Mouse (Mus musculus) CH12.LX (cell line): ENCODE data around the gene Marveld3. TPM values are rescaled to one million over a fixed set of nuclear protein-coding genes. Genes with fewer than 3 reads are reported as not detected.

Source experiments
- DNase-seq: peaks from one replicate; pipeline ENCODE4 v3.0.0-alpha.2; 2013; ENCODE audit errors: extremely low read depth
- H3K27ac ChIP-seq: 2 replicates; pipeline ENCODE4 v1.5.1; 2012; ENCODE audit warnings: low read depth, mild to moderate bottlenecking, control low read depth, moderate library complexity; ENCODE audit not compliant: insufficient read depth
- H3K27me3 ChIP-seq: replicated peaks from 2 replicates; pipeline ENCODE3; 2012; ENCODE audit warnings: inconsistent platforms
- H3K36me3 ChIP-seq, 2 experiments: replicated peaks in 1 of 2; 2 replicates each; pipeline versions ENCODE3 to v1.6.1; 2012; ENCODE audit warnings: inconsistent platforms in 1 of 2, low read length in 1 of 2, mild to moderate bottlenecking in 1 of 2, mixed read lengths in 1 of 2, moderate library complexity in 1 of 2; ENCODE audit not compliant: control insufficient read depth in 1 of 2, insufficient read depth in 1 of 2
- H3K4me1 ChIP-seq, 2 experiments: 2 replicates each; pipeline ENCODE4 v1.6.1; 2012; ENCODE audit warnings: inconsistent platforms in 1 of 2, moderate library complexity in 1 of 2; ENCODE audit not compliant: insufficient read depth in 2 of 2, control insufficient read depth in 1 of 2
- H3K4me2 ChIP-seq: 2 replicates; pipeline ENCODE4 v1.6.1; 2012; ENCODE audit warnings: low read depth, mild to moderate bottlenecking, control low read depth; ENCODE audit not compliant: poor library complexity, insufficient read depth, severe bottlenecking
- H3K4me3 ChIP-seq, 3 experiments: fragments of 150-350 bp in 1 of 3; sonication (generic) in 1 of 3; replicated peaks in 1 of 3; 2 replicates each; pipeline versions ENCODE3 to v1.5.1; 2011 to 2012; ENCODE audit warnings: low read depth in 2 of 3, low read length in 2 of 3, mild to moderate bottlenecking in 2 of 3, moderate library complexity in 2 of 3, control low read depth in 1 of 3, improper control_type of control experiment in 1 of 3, inconsistent platforms in 1 of 3, mixed read lengths in 1 of 3; ENCODE audit not compliant: poor library complexity in 1 of 3
- H3K79me2 ChIP-seq: replicated peaks from 2 replicates; pipeline ENCODE4 v1.6.1; 2012; ENCODE audit warnings: mild to moderate bottlenecking, moderate library complexity; ENCODE audit not compliant: control insufficient read depth, poor library complexity, insufficient read depth, severe bottlenecking; ENCODE audit errors: extremely low read depth
- H3K9ac ChIP-seq: 2 replicates; pipeline ENCODE4 v1.6.1; 2012; ENCODE audit warnings: low read depth, mild to moderate bottlenecking, control low read depth, moderate library complexity; ENCODE audit not compliant: insufficient read depth
- H3K9me3 ChIP-seq: replicated peaks from 2 replicates; pipeline ENCODE3; 2012; ENCODE audit warnings: low read length, inconsistent platforms, mixed read lengths
- E2F4 ChIP-seq: IDR thresholded peaks from 2 replicates; pipeline ENCODE4 v1.6.1; 2011; ENCODE audit warnings: low read depth, low read length, improper control_type of control experiment; ENCODE audit not compliant: insufficient replicate concordance
- EP300 ChIP-seq: IDR thresholded peaks from 2 replicates; pipeline ENCODE4 v1.6.1; 2011; ENCODE audit warnings: low read length, improper control_type of control experiment
- ETS1 ChIP-seq: conservative IDR thresholded peaks from 2 replicates; pipeline ENCODE4 v1.6.1; 2012; ENCODE audit warnings: low read depth, mild to moderate bottlenecking, inconsistent platforms, low read length, improper control_type of control experiment, moderate library complexity
- HCFC1 ChIP-seq: IDR thresholded peaks from 2 replicates; pipeline ENCODE4 v1.6.1; 2012; ENCODE audit warnings: low read depth, mild to moderate bottlenecking, inconsistent platforms, low read length, improper control_type of control experiment
- MAFK ChIP-seq: IDR thresholded peaks from 2 replicates; pipeline ENCODE4 v1.6.1; 2011; ENCODE audit warnings: low read length, improper control_type of control experiment; ENCODE audit not compliant: insufficient replicate concordance
- MAZ ChIP-seq: IDR thresholded peaks from 2 replicates; pipeline ENCODE4 v1.6.1; 2012; ENCODE audit warnings: low read depth, mild to moderate bottlenecking, inconsistent platforms, low read length, improper control_type of control experiment, moderate library complexity
- MXI1 ChIP-seq: IDR thresholded peaks from 2 replicates; pipeline ENCODE4 v1.6.1; 2011; ENCODE audit warnings: mild to moderate bottlenecking, low read depth, low read length, improper control_type of control experiment
- MYC ChIP-seq: IDR thresholded peaks from 2 replicates; pipeline ENCODE4 v1.6.1; 2011; ENCODE audit warnings: low read depth, mild to moderate bottlenecking, improper control_type of control experiment, low read length
- PAX5 ChIP-seq: IDR thresholded peaks from 2 replicates; pipeline ENCODE4 v1.6.1; 2012; ENCODE audit warnings: low read length, inconsistent platforms, mixed read lengths
- RAD21 ChIP-seq: IDR thresholded peaks from 2 replicates; pipeline ENCODE4 v1.6.1; 2011; ENCODE audit warnings: low read depth, mild to moderate bottlenecking, low read length, improper control_type of control experiment, moderate library complexity
- RCOR1 ChIP-seq: conservative IDR thresholded peaks from 2 replicates; pipeline ENCODE4 v1.6.1; 2012; ENCODE audit warnings: low read depth, mild to moderate bottlenecking, inconsistent platforms, low read length, improper control_type of control experiment
- SIN3A ChIP-seq: IDR thresholded peaks from 2 replicates; pipeline ENCODE4 v1.6.1; 2012; ENCODE audit warnings: low read length, improper control_type of control experiment, inconsistent platforms
- SMC3 ChIP-seq: IDR thresholded peaks from 2 replicates; pipeline ENCODE4 v1.6.1; 2011; ENCODE audit warnings: low read depth, low read length, improper control_type of control experiment
- TBP ChIP-seq: conservative IDR thresholded peaks from 2 replicates; pipeline ENCODE4 v1.6.1; 2011; ENCODE audit warnings: low read depth, low read length, improper control_type of control experiment
- TCF12 ChIP-seq: IDR thresholded peaks from 2 replicates; pipeline ENCODE4 v1.6.1; 2014; ENCODE audit warnings: low read depth, mild to moderate bottlenecking, inconsistent platforms, low read length, improper control_type of control experiment
- UBTF ChIP-seq: IDR thresholded peaks from 2 replicates; pipeline ENCODE4 v1.6.1; 2012; ENCODE audit warnings: low read depth, mild to moderate bottlenecking, inconsistent platforms, low read length, improper control_type of control experiment, moderate library complexity
- ZKSCAN1 ChIP-seq: IDR thresholded peaks from 2 replicates; pipeline ENCODE4 v1.6.1; 2012; ENCODE audit warnings: low read depth, inconsistent platforms, low read length, improper control_type of control experiment, borderline replicate concordance
- ZMIZ1 ChIP-seq: IDR thresholded peaks from 2 replicates; pipeline ENCODE4 v1.6.1; 2012; ENCODE audit warnings: low read depth, mild to moderate bottlenecking, inconsistent platforms, low read length, improper control_type of control experiment
- ZNF384 ChIP-seq: IDR thresholded peaks from 2 replicates; pipeline ENCODE4 v1.6.1; 2012; ENCODE audit warnings: low read depth, low read length, improper control_type of control experiment, inconsistent platforms
- dilution Hi-C: fragments of 300-500 bp; cut with MboI; formaldehyde crosslinking; loops from 2 replicates; pipeline ENCODE4 v1.14.3; 2020; ENCODE audit warnings: low sequenced_read_pairs; ENCODE audit not compliant: extremely low pct_unique_long_range_greater_than_20kb, extremely low pct_ligation_motif_present
- in situ Hi-C: fragments of 300-500 bp; cut with MboI; formaldehyde crosslinking; loops from 3 replicates; pipeline ENCODE4 v1.14.3; 2019; ENCODE audit warnings: low sequenced_read_pairs, low pct_ligation_motif_present, low pct_unique_long_range_greater_than_20kb, mixed read lengths
- polyA plus RNA-seq: library from polyadenylated mRNA; unstranded; fragments of >175 nt; gene quantifications from 2 replicates; pipeline ENCODE4 v1.2.1, GENCODE M21; 2012; ENCODE audit warnings: low read depth; ENCODE audit not compliant: insufficient read length
- total RNA-seq, 2 experiments: library from RNA; depleted of rRNA; stranded (reverse); fragments of 300-350 nt in 1 of 2; fragments of >200 nt in 1 of 2; gene quantifications; 2 replicates each; pipeline ENCODE4 v1.2.3; 2012 to 2014

Marveld3 gene
- total and polyA plus RNA-seq, 3 experiments = not detected

- H3K4me1 ChIP-seq = peaks cover 0 to 3% of the 10 kb centered on the region in 2 experiments; a peak in 1 of 4 replicates
- DNase-seq = no peak
- no peak overlapping the region for H3K4me3 ChIP-seq
- H3K79me2 ChIP-seq = no peaks in the 10 kb centered on the region
- H3K9ac ChIP-seq = no peak overlapping the region
- dilution Hi-C loops (no loop called here), in situ Hi-C loops (no loop called here)
- no peak overlapping the region for H3K27ac ChIP-seq
- TF ChIP-seq ZNF384 (no peak), MXI1 (no peak), SIN3A (no peak), ZMIZ1 (no peak), MYC (no peak), TBP (no peak), ZKSCAN1 (no peak), RCOR1 (no peak), MAZ (no peak), ETS1 (no peak), HCFC1 (no peak)
- no peak overlapping the region for H3K4me2 ChIP-seq
- peaks cover 16% of the 10 kb centered on the region for H3K27me3 ChIP-seq
- H3K36me3 ChIP-seq = no peaks in the 10 kb centered on the region
- peaks cover 3% of the 10 kb centered on the region for H3K9me3 ChIP-seq
Observed at GRCm38 (mm10) chr8:109982386-109983105, 20.5 kb upstream of the Marveld3 start.

GRCm38 (mm10) chr8:109979339-109979738 is 17.3 kb upstream of the Marveld3 start:
- dilution Hi-C loops (no loop called here), in situ Hi-C loops (no loop called here)
- H3K27me3 ChIP-seq = peaks cover 16% of the 10 kb centered on the region
- DNase-seq = no peak
- no peaks in the 10 kb centered on the region for H3K79me2 ChIP-seq
- no peak overlapping the region for H3K9ac ChIP-seq
- peaks cover 16% of the 10 kb centered on the region for H3K9me3 ChIP-seq
- peaks cover 0 to 3% of the 10 kb centered on the region in 2 experiments; a peak in 1 of 4 replicates for H3K4me1 ChIP-seq
- TF ChIP-seq MAFK (no peak), PAX5 (no peak), RAD21 (no peak), MAZ (no peak), UBTF (no peak), EP300 (no peak), SMC3 (no peak), TCF12 (no peak), E2F4 (no peak), SIN3A (no peak)
- TF ChIP-seq, all 38 proteins: peak for 0
- Histone ChIP-seq H3K36me3 (no peaks in the 10 kb centered on the region), H3K4me3 (no peak overlapping the region), H3K27ac (no peak overlapping the region), H3K4me2 (no peak overlapping the region)
